Mouse (Mus musculus): ENCODE results near the gene Aktip.

DNA sequence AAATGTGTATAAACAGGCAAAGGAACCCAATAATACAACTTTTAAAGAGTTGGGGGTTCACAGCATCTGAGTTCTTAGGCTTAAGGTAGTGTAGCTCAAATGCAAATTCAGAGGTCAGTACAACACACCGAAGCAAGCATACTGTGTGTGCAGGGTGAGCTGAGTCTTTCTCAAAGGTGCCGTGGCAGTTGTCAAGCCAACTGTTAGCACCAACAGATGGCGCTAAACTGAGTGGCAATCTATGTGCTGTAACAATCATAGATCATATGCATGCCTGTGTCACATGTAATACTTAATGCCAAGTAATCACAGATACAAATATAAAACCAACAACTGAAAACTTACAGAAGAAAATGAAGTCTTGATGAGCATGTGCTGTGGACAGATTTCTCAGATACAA lies 81.6 kb downstream of the Aktip start:
- TF ChIP-seq EP300 (IDR thresholded peaks at IDR 0.05; ENCODE audit: low read depth) (no peak), CTCF (IDR thresholded peaks at IDR 0.05; ENCODE audit: low read depth) (peak; percentile 60)
